Mouse (Mus musculus) ES-Bruce4 (cell line): ENCODE measurements at regions not wholly inside any gene's neighbourhood (a gene's known extent, or its start where the extent isn't known, plus 50 kb on each side); places are given as distances from the start of the nearest gene placed in this dataset.
"Not testable (repeated sequence)": the region's sequence is repeated elsewhere in the genome, so short reads cannot be mapped to it uniquely, and the experiment has no call there.

Experiments
- H3K27ac ChIP-seq: 2 replicates; pipeline ENCODE4 v1.5.1; 2012; ENCODE audit warnings: low read length, inconsistent platforms; ENCODE audit not compliant: insufficient read depth
- H3K27me3 ChIP-seq: 2 replicates; pipeline ENCODE4 v1.6.1; 2012; ENCODE audit warnings: mild to moderate bottlenecking, low read length, inconsistent platforms; ENCODE audit not compliant: control insufficient read depth, poor library complexity, insufficient read depth, severe bottlenecking
- H3K36me3 ChIP-seq: 2 replicates; pipeline ENCODE4 v1.6.1; 2012; ENCODE audit warnings: inconsistent platforms, mild to moderate bottlenecking, low read length, moderate library complexity; ENCODE audit not compliant: control insufficient read depth, poor library complexity, insufficient read depth, severe bottlenecking
- H3K4me1 ChIP-seq: one replicate; pipeline ENCODE4 v1.8.1; 2011; ENCODE audit warnings: low read length; ENCODE audit not compliant: control insufficient read depth, insufficient read depth
- H3K4me3 ChIP-seq: 2 replicates; pipeline ENCODE4 v1.5.1; 2011; ENCODE audit warnings: low read depth, mild to moderate bottlenecking, low read length
- H3K9ac ChIP-seq: 2 replicates; pipeline ENCODE4 v1.6.1; 2012; ENCODE audit warnings: low read depth, mild to moderate bottlenecking, inconsistent platforms; ENCODE audit not compliant: poor library complexity, severe bottlenecking
- H3K9me3 ChIP-seq: replicated peaks from 2 replicates; pipeline ENCODE4 v1.6.1; 2012; ENCODE audit warnings: mild to moderate bottlenecking, low read length, inconsistent platforms; ENCODE audit not compliant: control insufficient read depth, poor library complexity, insufficient read depth, severe bottlenecking
- CTCF ChIP-seq: IDR thresholded peaks from one replicate; pipeline ENCODE4 v1.8.1; 2011; ENCODE audit warnings: low read depth, low read length
- EP300 ChIP-seq: IDR thresholded peaks from 2 replicates; pipeline ENCODE4 v1.6.1; 2011; ENCODE audit warnings: low read depth, low read length; ENCODE audit not compliant: insufficient read depth
- POLR2A ChIP-seq: IDR thresholded peaks from one replicate; pipeline ENCODE4 v1.8.1; 2011; ENCODE audit warnings: low read length; ENCODE audit not compliant: insufficient read depth

DNA sequence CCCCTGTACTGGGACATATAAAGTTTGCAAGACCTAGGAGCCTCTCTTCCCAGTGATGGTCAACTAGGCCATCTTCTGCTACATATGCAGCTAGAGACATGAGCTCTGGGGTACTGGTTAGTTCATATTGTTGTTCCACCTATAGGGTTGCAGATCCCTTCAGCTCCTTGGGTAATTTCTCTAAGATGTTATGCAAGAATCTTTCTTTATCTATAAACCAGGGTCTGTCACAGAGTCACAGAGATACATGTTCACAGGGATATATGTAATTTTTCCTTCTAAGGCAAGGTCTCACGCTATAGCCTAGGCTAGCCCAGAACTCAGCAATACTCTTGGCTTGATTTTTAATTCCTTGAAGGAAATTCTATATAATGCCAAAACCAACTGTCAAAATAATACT is 56.9 kb downstream of the Zfp36l1 start:
- not testable (repeated sequence) for H3K27ac ChIP-seq, H3K4me1 ChIP-seq, H3K9me3 ChIP-seq, H3K4me3 ChIP-seq, H3K27me3 ChIP-seq, H3K9ac ChIP-seq, H3K36me3 ChIP-seq

DNA sequence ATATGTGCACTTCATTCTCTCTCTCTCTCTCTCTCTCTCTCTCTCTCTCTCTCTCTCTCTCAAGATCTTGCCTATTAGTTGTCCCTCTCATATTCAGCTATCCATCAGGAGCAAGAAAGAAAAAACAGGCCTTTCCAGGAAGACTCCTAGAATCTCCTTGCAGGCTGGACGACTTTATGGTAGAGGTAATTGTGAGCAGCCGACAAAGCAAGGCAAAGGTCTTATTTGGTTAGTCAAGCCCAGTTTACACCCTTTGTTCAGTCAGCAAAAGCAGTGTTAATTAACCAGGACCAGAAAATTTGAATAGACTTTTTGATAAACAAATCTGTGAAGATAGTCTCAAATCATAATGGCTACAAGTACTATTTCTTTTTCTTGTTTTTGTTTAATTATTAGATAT is 57.4 kb downstream of the Zfp36l1 start:
- no peak for TF ChIP-seq POLR2A
- no peak for TF ChIP-seq CTCF
- no peak for TF ChIP-seq EP300
- no peaks in the 10 kb centered on the region for H3K36me3 ChIP-seq
- no peaks in the 10 kb centered on the region for H3K27me3 ChIP-seq
- H3K4me1 ChIP-seq: peaks cover 3% of the 10 kb centered on the region
- H3K4me3 ChIP-seq: no peak overlapping the region
- H3K9ac ChIP-seq: no peak overlapping the region
- H3K9me3 ChIP-seq: no peaks in the 10 kb centered on the region
- H3K27ac ChIP-seq: no peak overlapping the region

DNA sequence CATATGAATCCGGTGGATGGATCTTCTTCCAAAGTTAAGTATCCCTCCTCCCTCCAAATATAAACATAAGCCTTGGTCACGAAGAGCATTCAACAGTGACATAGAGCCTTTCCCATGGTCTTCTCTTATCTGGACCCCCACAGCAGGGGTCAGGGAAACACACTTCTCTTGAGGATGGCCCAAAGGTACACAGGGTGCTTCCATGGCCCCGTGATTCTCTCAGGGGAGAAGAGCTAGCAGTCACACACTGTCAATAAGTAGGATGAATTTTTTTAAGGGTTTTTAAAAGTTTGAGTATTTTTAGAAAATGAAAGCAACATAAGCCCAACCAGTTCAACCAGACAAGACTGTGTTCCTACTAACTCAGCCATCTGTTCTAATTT is 58.2 kb downstream of the Zfp36l1 start:
- Histone ChIP-seq H3K27ac (no peak overlapping the region), H3K9ac (no peak overlapping the region), H3K4me1 (peaks cover 1% of the 10 kb centered on the region), H3K36me3 (no peaks in the 10 kb centered on the region), H3K27me3 (no peaks in the 10 kb centered on the region), H3K9me3 (no peaks in the 10 kb centered on the region), H3K4me3 (no peak overlapping the region)
- TF ChIP-seq CTCF (no peak), EP300 (no peak), POLR2A (no peak)

GRCm38 (mm10) chr12:80053902-80054654 is 58.7 kb downstream of the Zfp36l1 start:
- no peaks in the 10 kb centered on the region for H3K9me3 ChIP-seq
- no peak overlapping the region for H3K27ac ChIP-seq
- no peaks in the 10 kb centered on the region for H3K27me3 ChIP-seq
- no peaks in the 10 kb centered on the region for H3K4me1 ChIP-seq
- H3K4me3 ChIP-seq: no peak overlapping the region
- H3K9ac ChIP-seq: no peak overlapping the region
- no peaks in the 10 kb centered on the region for H3K36me3 ChIP-seq
- TF ChIP-seq CTCF (no peak), EP300 (no peak), POLR2A (no peak)

DNA sequence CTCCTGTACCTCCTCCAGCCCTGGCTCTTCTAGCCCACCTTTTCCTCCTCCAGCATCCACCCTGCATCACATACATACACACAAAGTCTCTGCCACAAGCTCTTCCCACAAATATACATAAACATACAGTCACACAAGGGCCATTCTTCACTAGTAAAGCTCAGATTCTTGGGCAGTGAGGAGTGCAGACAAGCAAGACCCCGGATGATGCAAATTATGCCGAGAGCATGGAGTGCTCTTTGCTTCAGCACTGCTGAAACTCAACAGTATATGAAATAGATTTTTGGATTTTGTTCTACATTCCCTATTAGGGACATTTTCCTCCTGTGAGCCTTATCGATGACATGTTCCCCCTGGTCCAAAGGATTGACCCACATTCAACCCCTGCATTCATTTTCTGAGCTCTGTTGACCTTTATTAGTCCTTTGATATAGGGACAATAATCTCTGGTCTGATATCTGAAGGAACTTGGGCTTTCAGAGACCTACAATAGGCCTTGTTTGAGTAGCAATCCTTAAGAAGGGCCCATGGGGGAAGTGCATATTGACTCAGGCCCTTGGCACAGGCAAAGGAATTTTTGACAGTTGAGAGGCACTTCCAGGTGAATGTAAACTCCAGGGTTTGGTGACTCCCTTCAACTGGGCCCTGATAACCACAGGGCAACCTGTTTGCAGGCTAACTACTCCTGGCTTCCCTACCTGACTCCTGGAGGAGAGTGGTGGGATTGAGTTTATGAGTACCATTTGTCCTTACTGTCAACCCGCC is 64.4 kb downstream of the Zfp36l1 start:
- no peak overlapping the region for H3K9ac ChIP-seq
- no peak overlapping the region for H3K4me3 ChIP-seq
- no peaks in the 10 kb centered on the region for H3K4me1 ChIP-seq
- no peak overlapping the region for H3K27ac ChIP-seq
- no peaks in the 10 kb centered on the region for H3K36me3 ChIP-seq
- H3K9me3 ChIP-seq: no peaks in the 10 kb centered on the region
- no peak for TF ChIP-seq POLR2A
- no peak for TF ChIP-seq EP300
- TF ChIP-seq CTCF: no peak
- no peaks in the 10 kb centered on the region for H3K27me3 ChIP-seq

DNA sequence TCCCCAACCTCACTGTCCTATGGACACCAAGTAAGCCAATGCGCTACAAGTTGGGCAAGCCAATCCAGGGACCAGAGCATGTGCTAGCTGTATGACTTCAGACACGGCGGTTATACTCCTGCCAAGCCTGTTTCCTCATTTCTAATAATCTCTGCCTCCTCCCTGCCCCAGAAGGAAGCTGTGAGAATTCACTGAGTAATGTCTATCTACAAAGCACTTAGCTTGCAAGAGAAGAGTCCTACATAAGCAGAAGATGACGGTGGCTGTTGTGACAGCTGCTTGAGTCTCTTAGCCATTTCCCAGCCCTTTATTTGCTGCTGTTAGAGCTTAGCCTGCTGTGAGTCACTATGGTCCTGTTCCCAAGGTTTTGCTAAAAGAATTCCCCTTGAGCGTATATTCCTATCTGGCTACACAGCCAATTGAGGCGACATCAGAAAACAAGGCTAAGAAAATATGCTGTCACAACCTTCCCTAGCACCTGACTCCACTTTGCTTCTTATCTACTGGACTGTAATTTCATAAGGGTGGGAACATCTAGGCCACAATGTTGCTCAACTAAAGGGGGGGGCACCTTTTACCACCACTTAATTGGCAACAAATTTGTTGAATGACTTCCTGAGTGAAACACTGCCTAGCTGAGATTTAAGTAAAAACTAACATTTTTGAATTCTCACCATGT is 66.0 kb downstream of the Zfp36l1 start:
- TF ChIP-seq CTCF: no peak
- TF ChIP-seq EP300: no peak
- no peak for TF ChIP-seq POLR2A
- Histone ChIP-seq H3K27me3 (no peaks in the 10 kb centered on the region), H3K9ac (no peak overlapping the region), H3K36me3 (no peaks in the 10 kb centered on the region), H3K4me3 (no peak overlapping the region), H3K4me1 (no peaks in the 10 kb centered on the region), H3K9me3 (no peaks in the 10 kb centered on the region), H3K27ac (no peak overlapping the region)
